Mouse (Mus musculus) liver, embryonic 11.5 days (tissue): ENCODE measurements around the gene Slc24a1. TPM values are rescaled to one million over a fixed set of nuclear protein-coding genes. Genes with fewer than 3 reads are reported as not detected.

Experiments
- microRNA-seq: library from miRNA; unstranded; fragments of <30 nt; microRNA quantifications from one replicate; pipeline ENCODE4, GENCODE M21; 2017; ENCODE audit warnings: borderline number of aligned reads
- polyA plus RNA-seq: library from polyadenylated mRNA; unstranded; fragments of >200 nt; fragmentation: Nextera tagmentation; extraction: Ambion mirVana; gene quantifications from 2 replicates; pipeline ENCODE4 v1.2.1, GENCODE M21; 2014

Gene Slc24a1
- polyA plus RNA-seq, 1 experiment from 2014 or later = 0.04 TPM

Small RNA genes within 50 kb of the gene (microRNA-seq; reads per million reads assigned to microRNA genes)
- not detected for gene Gm25640

Other genes starting within 250 kb of the Slc24a1 start
- gene Rab11a, start 213.8 kb downstream of the Slc24a1 start, polyA plus RNA-seq = 341 TPM in 2 replicates
- 19.1 and 22.6 TPM in 2 replicates for gene Dennd4a, start 140.3 kb downstream of the Slc24a1 start, polyA plus RNA-seq
- gene Ints14, start 9.3 kb upstream of the Slc24a1 start, polyA plus RNA-seq = 58.4 and 69.8 TPM in 2 replicates
- gene Hacd3, start 70.1 kb upstream of the Slc24a1 start, polyA plus RNA-seq = 83.6 and 95.4 TPM in 2 replicates
- 30.9 and 36.7 TPM in 2 replicates for gene Dpp8, start 80.8 kb upstream of the Slc24a1 start, polyA plus RNA-seq
- gene Igdcc4, start 149.9 kb upstream of the Slc24a1 start, polyA plus RNA-seq = 12.0 and 15.0 TPM in 2 replicates
- gene Igdcc3, start 189.6 kb upstream of the Slc24a1 start, polyA plus RNA-seq = 4.8 and 5.5 TPM in 2 replicates
- 7.3 and 7.5 TPM in 2 replicates for gene Parp16, start 243.7 kb upstream of the Slc24a1 start, polyA plus RNA-seq